Mouse (Mus musculus): ENCODE measurements around the gene Orc5. TPM values are rescaled to one million over a fixed set of nuclear protein-coding genes. Genes with fewer than 3 reads are reported as not detected.
A peak's percentile ranks its signal among the peaks of the same experiment; 100 is the strongest.

Orc5 gene
- polyA plus RNA-seq (2015; fragmentation: Nextera tagmentation; extraction: Ambion mirVana), result 38.2 and 38.6 TPM in 2 replicates

DNA sequence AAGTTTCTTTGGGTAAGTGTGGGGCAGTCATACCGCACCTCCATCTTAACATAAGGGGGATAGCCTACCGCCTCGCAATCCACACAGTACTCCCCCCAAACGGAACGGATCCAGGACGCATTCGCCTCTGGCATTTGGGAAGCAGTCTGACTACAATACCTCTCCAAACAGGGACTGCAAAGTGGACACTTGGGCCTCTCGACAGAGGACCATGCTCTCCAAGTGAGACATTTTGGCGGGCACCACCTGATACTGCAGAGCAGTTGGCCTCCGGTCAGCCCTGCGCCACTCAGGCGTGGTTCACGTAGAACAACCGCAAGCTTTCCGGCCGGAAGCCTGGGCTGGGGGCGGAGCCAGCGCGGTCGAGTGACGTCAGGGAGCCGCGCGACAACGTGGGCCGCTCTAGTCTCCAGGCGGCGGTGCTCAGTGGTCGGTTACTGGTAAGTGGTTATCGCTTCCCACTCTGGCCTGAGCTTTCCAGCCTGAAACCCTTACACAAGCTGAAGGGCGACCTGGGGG, at the start of gene Orc5:
Gene Orc5, minus strand, starts transcription at position 397 of the 519 bp plus-strand sequence.
- DNase-seq (ENCODE audit: low spot score), result peak; percentile 93

DNA sequence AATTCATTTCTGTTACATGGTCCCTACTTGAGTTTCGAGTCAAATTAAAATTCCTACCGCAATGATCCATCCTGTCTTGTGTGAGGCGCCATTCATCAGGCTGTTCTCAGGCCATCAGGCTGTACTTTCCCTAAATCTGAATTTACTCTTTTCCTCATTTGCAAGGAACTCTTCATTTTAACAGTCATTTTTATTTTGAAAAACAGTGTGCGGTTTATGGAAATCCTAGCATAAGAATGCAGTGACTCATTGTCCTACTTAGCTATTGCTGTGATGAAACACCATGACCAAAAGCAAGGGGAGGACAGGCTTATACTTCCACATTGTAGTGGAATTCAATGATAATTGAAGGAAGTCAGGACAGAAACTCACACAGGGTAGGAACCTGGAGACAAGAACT, 46.8 kb upstream of the Orc5 start:
- DNase-seq (ENCODE audit: low spot score), result no peak

DNA sequence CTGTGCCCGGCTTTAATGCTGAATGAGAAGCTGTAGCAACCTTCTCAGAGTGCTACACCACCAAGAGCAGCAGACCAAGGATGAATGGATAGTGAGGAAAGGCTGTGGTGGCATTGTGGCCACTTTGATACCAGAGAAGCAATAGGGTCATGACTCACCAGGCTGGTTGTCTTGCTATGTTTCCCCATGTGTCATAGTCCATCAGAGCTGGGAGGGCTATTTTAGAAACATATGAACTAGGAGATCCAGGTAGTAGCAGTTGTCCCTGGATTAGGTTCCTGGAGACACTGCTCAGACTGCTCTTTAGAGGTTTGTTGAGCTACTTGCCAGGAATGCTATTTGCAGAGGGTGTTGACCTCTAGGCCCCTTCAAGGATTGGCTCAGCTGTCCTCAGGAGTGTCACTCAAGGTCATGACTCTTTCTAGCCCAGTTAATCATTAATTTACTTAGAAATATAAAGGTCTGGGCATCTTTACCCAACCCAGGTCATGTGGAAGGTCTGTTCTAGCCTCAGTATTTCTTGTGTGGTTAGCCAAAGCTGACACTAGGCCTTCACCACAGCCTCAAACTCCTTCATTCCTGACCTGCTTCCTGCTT, 39.2 kb upstream of the Orc5 start:
- DNase-seq (ENCODE audit: low spot score), result no peak

- DNase-seq (ENCODE audit: low spot score), result no peak
Measured at GRCm38 (mm10) chr5:22587492-22587891, 37.3 kb upstream of the Orc5 start.

DNA sequence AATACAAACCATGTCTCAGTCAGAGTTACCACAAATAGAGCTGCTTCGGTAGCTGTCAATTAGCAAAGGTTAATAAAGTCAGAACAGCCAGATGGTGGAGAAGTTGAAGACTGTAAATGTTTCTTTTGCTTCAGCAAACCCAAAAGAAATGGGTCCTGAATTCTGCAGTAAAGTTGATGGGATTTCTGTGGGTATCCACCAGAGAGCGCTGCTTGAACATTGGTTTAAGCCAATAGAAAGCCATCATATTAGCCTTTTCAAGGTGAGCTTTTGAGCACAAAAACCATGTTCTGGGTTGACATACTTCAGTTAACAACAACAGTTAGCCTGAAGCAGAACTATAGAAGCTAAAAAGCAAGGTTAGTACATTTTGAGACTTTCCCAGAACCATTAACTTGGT, 34.3 kb upstream of the Orc5 start:
- DNase-seq (ENCODE audit: low spot score), result no peak

DNA sequence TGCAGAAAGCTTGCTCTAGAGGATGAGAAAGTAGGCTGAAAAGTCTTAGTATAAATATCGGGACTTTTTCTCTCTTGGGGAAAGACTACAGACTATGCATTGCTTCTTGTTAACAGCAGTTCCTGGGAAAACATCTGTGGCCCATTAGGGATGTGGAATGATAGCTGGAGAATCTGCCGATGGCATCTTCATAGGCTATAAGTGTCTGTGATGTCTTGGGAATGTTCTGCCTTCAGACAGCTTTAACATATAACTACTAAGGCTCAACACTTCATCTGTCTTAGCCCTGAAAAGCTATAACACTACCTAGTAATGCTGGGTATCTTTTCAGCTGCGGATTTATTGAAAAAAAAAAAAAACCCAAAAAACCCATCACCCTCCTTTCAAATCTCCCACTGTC, 27.8 kb upstream of the Orc5 start:
- DNase-seq (ENCODE audit: low spot score), result no peak

- DNase-seq (ENCODE audit: low spot score), result no peak
Measured at GRCm38 (mm10) chr5:22574751-22575150, 24.5 kb upstream of the Orc5 start.

- no peak for DNase-seq (ENCODE audit: low spot score)
Measured at GRCm38 (mm10) chr5:22574161-22574560, 23.9 kb upstream of the Orc5 start.

DNA sequence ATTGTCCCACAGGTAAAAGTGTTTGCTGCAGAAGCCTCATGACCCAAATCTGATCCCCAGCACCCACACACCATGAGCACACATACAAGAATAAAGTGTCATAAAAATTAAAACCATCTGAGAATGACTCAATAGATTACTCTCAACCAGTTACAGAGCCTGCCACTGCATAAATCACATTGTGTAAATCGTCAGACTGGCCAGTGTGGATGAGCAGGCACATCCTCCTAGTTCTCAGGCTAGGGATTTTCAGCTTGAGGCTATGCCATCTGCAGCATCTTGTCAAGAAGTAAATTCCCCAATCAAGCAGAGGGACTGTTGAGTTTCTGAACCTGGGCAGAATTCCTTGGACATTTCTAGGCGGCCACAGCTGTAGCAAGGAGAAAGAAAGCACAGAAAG, 23.5 kb upstream of the Orc5 start:
- no peak for DNase-seq (ENCODE audit: low spot score)

DNA sequence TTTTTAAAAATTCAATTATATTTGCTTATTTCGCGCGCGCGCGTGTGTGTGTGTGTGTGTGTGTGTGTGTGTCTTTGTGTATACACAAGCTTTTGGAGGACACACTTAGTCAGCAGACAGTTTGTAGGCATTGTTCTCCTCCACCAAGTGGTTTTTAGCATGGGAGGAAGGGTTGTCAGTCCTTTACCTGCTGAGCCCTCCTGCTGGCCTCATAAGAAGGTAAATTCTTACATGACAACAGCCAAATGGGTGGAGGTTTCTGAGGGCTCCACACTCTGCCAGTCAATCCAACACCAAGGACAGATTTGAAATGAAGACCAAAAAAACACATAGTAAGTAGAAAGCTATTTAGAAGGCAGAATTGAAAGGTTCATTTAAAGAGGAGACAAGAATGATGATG, 22.7 kb upstream of the Orc5 start:
- no peak for DNase-seq (ENCODE audit: low spot score)

DNA sequence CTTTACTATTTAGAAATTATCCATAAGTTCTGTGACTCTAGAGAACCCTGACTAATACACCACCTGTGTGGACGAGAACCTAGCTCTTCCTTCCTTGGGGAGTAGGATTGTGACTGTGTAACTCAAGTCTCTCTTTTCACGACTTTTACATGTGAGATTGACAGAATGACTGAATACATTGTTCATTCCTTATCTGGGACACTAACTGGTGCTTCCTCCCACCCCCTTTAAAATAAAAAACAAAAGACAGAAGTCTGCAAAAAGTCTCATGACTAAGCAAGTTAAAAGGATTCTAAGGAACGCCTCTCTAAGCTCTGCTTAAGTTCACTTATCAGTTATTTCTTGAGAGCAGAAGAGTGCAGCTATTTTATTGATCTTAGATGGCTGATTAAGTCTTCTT, 22.2 kb upstream of the Orc5 start:
- DNase-seq (ENCODE audit: low spot score), result no peak

DNA sequence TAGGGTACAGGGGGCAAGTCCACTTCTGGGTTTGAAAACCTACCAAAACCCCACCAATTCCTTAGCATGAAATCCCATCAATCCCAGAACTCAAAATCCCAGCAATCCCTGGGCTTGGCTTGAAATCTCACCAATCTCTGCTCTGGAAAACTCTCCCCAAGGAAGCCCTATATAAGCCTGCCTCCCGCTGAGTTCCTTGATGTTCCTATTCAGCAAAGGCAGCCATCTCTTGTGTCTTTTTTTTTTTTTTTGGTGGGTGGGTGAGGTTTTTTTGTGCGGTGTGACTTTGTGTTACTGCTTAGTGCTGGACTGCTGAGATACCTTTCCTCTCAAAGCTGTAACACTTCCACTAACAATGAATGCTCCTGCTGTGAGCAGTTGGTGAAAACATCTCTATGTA, 15.5 kb upstream of the Orc5 start:
- DNase-seq (ENCODE audit: low spot score), result no peak

- no peak for DNase-seq (ENCODE audit: low spot score)
Measured at GRCm38 (mm10) chr5:22559801-22560200, 9.6 kb upstream of the Orc5 start.

GRCm38 (mm10) chr5:22557491-22558113, 7.4 kb upstream of the Orc5 start:
- DNase-seq (ENCODE audit: low spot score), result no peak

DNA sequence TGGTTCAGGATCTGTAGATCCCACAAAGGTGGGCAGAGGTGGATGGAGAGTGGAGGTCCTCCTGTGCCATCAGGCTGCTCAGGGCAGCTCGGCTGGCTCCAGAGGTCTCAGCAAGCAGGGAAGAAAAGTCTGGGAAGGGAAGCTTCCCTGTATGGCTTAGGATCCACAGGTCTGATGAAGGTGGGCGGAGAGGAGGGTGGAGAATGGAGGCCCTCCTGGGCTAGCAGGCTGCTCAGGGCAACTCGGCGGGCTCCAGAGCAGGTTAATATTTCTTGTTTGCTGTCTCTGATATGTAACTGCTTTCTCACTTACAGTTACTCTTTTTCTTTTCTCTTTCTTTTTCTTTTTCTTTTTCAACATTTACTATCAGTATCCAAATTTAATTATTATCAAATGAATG, 6.5 kb upstream of the Orc5 start:
- DNase-seq (ENCODE audit: low spot score), result no peak

DNA sequence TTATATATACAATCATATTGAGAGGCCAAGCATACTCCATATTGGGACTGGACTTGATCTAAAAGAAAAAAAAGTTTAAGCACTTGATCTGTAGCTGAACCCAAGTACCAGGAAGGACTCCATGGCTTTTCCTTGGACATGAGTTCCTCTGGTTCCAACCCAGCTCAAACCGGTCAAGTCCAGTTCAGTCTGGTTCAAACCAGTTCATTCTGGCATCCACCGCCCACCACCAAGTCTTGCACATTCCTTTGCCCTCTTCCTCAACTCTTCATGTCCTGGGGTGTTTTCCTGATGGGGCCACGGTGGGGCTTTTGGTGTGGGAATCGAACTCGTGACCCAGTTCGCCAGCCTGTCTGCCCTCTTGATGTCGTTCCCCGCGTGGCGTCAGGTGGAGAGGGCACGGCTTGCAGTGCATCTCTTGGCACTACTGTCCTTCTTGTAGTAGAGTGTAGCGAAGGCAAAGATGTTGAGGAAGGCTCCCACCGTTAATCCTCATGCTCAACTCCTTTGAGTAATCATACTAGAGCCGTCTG, 2.1 kb upstream of the Orc5 start:
- no peak for DNase-seq (ENCODE audit: low spot score)

DNA sequence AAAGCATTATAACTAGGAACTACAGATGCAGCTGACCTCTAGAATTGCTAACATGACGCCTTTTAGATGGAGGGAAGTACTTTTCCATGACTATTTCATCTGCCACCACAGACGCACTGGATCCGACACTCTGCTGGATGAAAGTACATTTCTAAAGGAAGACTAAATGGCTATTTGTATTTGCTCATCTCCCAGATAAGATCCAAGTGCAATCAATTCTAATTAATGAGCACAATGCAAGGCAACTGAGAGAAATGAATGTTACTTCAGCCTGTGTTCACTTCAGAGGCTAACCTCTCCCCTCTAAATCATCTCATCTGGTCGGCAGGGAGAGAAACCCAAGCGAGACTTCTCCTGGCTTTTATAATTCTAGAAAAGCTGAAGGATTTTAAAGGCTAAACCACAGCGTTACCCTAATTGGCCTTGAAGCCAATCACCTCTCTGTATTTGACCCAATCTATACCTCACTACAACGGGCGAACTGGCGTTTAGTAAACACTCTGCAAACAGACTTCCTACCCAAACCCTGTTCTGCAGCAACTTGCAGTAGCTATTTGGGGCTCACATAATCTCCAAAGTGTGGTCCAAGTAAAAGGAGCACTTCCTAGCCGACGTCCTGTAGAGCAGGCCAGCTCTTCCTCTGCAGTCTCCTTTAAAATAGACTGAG, 730 bp downstream of the Orc5 start:
- no peak for DNase-seq (ENCODE audit: low spot score)

DNA sequence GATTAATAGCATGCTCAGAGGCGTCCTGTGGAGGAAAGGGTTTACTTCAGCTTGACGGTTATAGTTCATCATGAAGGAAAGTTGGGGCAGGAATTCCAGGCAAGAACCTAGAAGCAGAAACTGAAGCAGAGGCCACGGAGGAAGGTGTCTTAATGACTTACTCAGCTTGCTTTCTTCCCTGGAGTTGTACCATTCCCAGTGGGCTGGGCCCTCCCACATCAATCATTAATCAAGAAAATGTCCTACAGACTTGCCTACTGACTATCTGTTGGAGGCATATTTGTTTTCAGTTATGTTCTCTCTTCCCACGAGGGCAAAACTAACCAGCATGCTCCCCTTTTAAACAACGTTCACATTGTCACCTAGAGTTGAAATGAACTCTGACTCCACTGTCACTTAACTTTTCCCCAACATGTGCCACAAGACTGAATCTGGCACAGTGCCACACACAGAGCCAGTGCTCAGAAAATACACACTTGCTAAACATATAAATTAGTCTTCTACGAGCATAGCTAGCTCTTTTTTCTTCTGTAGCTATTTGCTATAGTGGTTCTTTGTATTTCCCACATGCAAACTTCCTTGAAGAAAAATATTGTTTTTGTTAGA, 1.6 kb downstream of the Orc5 start:
- DNase-seq (ENCODE audit: low spot score), result no peak

GRCm38 (mm10) chr5:22546536-22546935, 3.7 kb downstream of the Orc5 start:
- no peak for DNase-seq (ENCODE audit: low spot score)

- DNase-seq (ENCODE audit: low spot score), result no peak
Measured at GRCm38 (mm10) chr5:22545305-22545704, 4.9 kb downstream of the Orc5 start.

GRCm38 (mm10) chr5:22542676-22543075, 7.6 kb downstream of the Orc5 start:
- DNase-seq (ENCODE audit: low spot score), result no peak

- no peak for DNase-seq (ENCODE audit: low spot score)
Measured at GRCm38 (mm10) chr5:22538996-22539600, 11.1 kb downstream of the Orc5 start.
